Mouse (Mus musculus) thymus, postnatal 25 days (tissue): ENCODE data around the gene Aldh3b3.
"Not testable (repeated sequence)": the region's sequence is repeated elsewhere in the genome, so short reads cannot be mapped to it uniquely, and the experiment has no call there.

Experiments
- DNase-seq: peaks from one replicate; pipeline ENCODE4 v3.0.0; 2022

The Aldh3b3 gene

GRCm38 (mm10) chr19:3935896-3936850 lies 22.3 kb upstream of the Aldh3b3 start:
- peak; percentile 64 for DNase-seq

GRCm38 (mm10) chr19:3942315-3942714 lies 16.1 kb upstream of the Aldh3b3 start:
- DNase-seq, result no peak

GRCm38 (mm10) chr19:3942986-3943735 lies 15.3 kb upstream of the Aldh3b3 start:
- DNase-seq, result peak; percentile 64

GRCm38 (mm10) chr19:3945872-3946564 lies 12.4 kb upstream of the Aldh3b3 start:
- DNase-seq, result peak; percentile 78

- DNase-seq, result peak; percentile 79
Observed at GRCm38 (mm10) chr19:3946715-3947114, 11.7 kb upstream of the Aldh3b3 start.

GRCm38 (mm10) chr19:3947813-3948212 lies 10.6 kb upstream of the Aldh3b3 start:
- no peak for DNase-seq

- no peak for DNase-seq
Observed at GRCm38 (mm10) chr19:3948546-3948945, 9.9 kb upstream of the Aldh3b3 start.

GRCm38 (mm10) chr19:3950331-3950730 lies 8.1 kb upstream of the Aldh3b3 start:
- no peak for DNase-seq

- DNase-seq, result no peak
Observed at GRCm38 (mm10) chr19:3951461-3951860, 7.0 kb upstream of the Aldh3b3 start.

GRCm38 (mm10) chr19:3952099-3952498 lies 6.3 kb upstream of the Aldh3b3 start:
- no peak for DNase-seq

- no peak for DNase-seq
Observed at GRCm38 (mm10) chr19:3955033-3955432, 3.4 kb upstream of the Aldh3b3 start.

GRCm38 (mm10) chr19:3955804-3956203 lies 2.6 kb upstream of the Aldh3b3 start:
- DNase-seq, result no peak

GRCm38 (mm10) chr19:3957296-3958036 lies 979 bp upstream of the Aldh3b3 start:
- DNase-seq, result not testable (repeated sequence)

- DNase-seq, result no peak
Observed at GRCm38 (mm10) chr19:3959030-3959429, 585 bp downstream of the Aldh3b3 start.

- DNase-seq, result no peak
Observed at GRCm38 (mm10) chr19:3960211-3960610, 1.8 kb downstream of the Aldh3b3 start.

- DNase-seq, result not testable (repeated sequence)
Observed at GRCm38 (mm10) chr19:3961805-3962204, 3.4 kb downstream of the Aldh3b3 start.

- DNase-seq, result no peak
Observed at GRCm38 (mm10) chr19:3962469-3962868, 4.0 kb downstream of the Aldh3b3 start.

- no peak for DNase-seq
Observed at GRCm38 (mm10) chr19:3964030-3964429, 5.6 kb downstream of the Aldh3b3 start.

GRCm38 (mm10) chr19:3966330-3967075 lies 8.1 kb downstream of the Aldh3b3 start:
- DNase-seq, result no peak

- DNase-seq, result no peak
Observed at GRCm38 (mm10) chr19:3967258-3967657, 8.8 kb downstream of the Aldh3b3 start.

GRCm38 (mm10) chr19:3972229-3972628 lies 13.8 kb downstream of the Aldh3b3 start, which contains the start of gene Aldh3b2:
TSS of gene Aldh3b2 (plus strand) at chr19:3972328.
- DNase-seq, result no peak

GRCm38 (mm10) chr19:3974608-3975007 lies 16.2 kb downstream of the Aldh3b3 start:
- not testable (repeated sequence) for DNase-seq
